Mouse (Mus musculus) embryo, embryonic 10.5 days (tissue): ENCODE measurements around the gene Pld4.
A peak's percentile ranks its signal among the peaks of the same experiment; 100 is the strongest.

Experiments used
- DNase-seq: peaks from one replicate; pipeline ENCODE4 v3.0.0-alpha.2; 2015; ENCODE audit warnings: low spot score

Gene Pld4

GRCm38 (mm10) chr12:112738281-112739022 lies 22.0 kb upstream of the Pld4 start:
- no peak for DNase-seq

DNA sequence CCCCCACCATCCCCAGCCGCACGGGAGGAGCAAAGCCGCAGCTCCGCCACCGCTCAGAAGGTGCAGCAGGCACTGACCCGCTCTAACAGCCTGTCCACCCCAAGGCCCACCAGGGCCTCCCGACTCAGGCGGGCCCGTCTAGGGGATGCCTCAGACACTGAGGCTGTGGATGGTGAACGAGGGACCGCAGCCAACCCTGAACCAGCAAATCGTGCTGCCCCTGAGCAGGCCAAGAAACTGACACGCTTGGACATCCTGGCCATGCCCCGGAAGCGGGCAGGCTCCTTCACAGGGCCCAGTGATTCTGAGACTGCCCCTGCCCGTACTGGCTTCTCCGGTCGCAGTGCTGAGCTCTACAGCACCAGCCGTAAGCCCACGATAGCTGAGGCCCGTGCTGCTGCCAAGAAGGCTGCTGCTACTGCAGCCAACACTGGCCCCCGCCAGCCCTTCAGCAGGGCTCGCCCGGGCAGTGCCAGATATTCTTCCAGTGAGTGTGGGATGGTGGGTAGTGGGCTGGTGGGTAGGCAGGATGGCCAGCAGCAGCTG lies 21.4 kb upstream of the Pld4 start:
- no peak for DNase-seq

GRCm38 (mm10) chr12:112742768-112743167 lies 17.7 kb upstream of the Pld4 start:
- DNase-seq: no peak

- peak; percentile 87 for DNase-seq
Measured at GRCm38 (mm10) chr12:112743168-112743975, 17.1 kb upstream of the Pld4 start.

DNA sequence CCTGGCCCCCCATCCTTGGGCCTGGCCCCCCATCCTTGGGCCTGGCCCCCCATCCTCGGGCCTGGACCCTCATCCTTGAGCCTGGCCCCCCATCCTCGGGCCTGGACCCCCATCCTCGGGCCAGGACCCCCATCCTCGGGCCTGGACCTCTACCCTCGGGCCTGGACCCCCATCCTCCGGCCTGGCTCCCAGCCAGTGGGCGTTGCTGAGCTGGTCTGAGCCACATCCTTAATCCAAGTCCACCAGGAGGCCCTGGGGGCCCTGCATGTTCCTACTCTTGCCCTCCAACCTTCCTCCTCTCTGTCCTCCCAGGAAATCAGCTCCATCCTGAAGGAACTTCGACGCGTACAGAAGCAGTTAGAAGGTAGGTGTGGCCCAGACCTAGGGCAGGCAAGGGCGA lies 16.2 kb upstream of the Pld4 start:
- DNase-seq: no peak

- no peak for DNase-seq
Measured at GRCm38 (mm10) chr12:112744891-112745580, 15.4 kb upstream of the Pld4 start.

DNA sequence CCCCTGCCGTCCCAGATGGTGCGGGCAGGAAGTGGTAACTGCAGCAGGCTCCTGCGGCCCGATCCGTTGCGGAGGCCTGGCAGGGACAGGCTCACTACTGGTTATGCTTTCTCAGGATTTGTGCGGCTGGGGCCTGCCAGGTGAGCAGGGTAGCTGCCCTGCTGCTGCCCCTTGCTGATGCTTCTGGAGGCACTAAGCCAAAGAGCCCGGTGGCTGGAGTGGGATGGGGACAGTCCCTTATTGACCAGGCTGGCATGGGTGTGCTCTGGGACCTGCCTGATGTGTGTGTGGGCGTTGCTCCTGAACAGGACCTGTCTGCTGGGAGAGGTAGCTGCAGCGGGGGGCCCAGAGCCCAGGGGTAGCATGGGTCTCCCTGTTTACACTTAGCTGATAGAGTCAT lies 14.7 kb upstream of the Pld4 start:
- DNase-seq: no peak

DNA sequence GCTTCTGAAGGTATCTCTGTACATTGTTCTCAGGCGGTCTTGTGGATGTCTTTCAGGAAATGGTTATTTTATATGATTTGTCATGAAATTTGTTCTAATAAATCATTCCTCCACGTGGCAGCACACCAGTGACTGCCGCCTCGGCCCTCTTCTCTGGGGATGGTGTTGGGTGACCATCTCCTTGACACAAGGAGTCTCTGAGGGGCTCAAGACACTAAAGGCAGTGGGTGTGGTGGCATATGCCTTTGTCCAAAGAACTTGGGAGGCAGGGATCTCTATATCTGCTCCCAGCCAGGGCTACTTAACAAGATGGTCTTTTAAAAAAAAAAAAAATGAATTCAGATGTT lies 14.0 kb upstream of the Pld4 start:
- no peak for DNase-seq

- peak; percentile 84 for DNase-seq
Measured at GRCm38 (mm10) chr12:112746808-112747605, 13.4 kb upstream of the Pld4 start.

GRCm38 (mm10) chr12:112747606-112747970 lies 12.9 kb upstream of the Pld4 start:
- no peak for DNase-seq

DNA sequence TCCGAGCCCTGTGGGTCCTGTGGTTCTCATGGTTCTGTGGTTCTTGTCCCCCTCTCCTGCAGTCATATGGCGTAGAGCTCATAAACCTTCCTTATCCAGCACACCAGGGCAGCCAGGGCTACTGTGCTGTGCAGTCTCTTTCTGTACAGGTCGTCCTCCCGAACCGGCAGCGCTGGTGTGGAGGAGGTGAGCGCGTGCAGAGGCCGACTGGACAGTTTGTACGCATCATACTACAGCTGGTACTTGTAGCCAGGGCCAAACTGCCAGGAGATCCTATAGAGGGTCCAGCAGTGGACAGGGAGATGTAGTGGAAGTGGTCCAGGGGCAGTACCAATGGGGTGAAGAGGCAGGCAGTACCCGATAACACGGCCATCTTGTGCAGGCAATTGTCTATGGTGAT lies 9.5 kb upstream of the Pld4 start:
- no peak for DNase-seq

DNA sequence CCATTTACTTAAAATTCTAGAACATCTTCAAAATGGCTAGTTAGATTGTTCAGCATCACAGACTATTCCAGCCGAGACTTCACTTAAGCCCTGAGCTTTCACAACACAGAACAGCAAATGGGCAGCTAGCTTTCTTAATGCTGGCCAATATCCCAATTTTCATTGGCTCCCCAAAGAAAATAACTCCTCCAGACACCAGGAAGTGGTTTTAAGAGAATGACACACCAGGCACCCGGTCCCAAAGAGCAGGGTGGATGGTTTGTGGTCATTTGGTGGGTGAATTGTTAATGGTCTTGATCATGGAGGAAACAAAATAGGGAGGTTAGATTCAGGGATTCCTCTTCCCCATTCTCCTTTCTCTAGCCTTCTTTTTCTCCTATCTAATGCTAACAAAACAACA lies 8.1 kb upstream of the Pld4 start:
- DNase-seq: no peak

- DNase-seq: no peak
Measured at GRCm38 (mm10) chr12:112755900-112756299, 4.6 kb upstream of the Pld4 start.

GRCm38 (mm10) chr12:112757896-112758295 lies 2.6 kb upstream of the Pld4 start:
- no peak for DNase-seq

DNA sequence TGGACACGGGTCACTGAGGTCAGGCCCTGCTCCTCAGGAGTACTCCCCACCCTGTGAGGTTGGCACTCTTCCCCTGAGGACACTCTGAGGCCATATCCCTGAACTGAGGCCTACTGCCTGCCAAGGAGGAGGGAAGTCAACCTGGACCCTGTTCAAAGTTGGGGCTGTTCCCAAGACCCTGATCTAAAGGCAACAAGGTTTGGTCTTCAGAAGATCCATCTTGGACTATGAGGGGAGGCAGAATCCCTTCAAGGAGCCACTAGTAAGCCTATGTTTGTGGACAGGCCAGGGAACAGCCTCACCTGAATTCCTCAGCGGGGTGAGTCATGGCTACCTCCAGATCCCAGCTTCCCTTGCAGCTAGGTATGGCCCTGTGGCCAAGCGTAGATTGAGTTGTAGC lies 984 bp upstream of the Pld4 start:
- DNase-seq: no peak

DNA sequence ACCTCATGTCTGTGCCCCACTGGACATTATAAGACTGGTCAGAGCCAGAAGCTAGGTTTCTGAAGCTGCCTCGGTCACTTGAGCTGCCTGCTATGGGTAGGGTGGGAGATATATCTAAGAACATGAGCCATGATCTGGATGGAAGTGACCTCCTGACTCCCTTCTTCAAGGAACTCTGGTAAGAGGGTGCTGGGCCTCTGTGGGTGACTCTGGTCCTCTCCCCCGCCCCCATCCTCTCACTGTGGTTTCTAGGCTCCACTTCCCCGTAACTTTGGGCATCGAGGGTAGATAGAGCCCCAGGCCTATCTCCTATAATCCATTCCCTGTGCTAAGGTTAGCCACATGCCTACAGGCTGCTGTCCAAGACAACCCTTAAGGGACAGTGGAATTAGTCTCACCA lies 956 bp downstream of the Pld4 start:
- DNase-seq: no peak

GRCm38 (mm10) chr12:112762018-112762417 lies 1.6 kb downstream of the Pld4 start:
- no peak for DNase-seq

- DNase-seq: no peak
Measured at GRCm38 (mm10) chr12:112763176-112763575, 2.7 kb downstream of the Pld4 start.

DNA sequence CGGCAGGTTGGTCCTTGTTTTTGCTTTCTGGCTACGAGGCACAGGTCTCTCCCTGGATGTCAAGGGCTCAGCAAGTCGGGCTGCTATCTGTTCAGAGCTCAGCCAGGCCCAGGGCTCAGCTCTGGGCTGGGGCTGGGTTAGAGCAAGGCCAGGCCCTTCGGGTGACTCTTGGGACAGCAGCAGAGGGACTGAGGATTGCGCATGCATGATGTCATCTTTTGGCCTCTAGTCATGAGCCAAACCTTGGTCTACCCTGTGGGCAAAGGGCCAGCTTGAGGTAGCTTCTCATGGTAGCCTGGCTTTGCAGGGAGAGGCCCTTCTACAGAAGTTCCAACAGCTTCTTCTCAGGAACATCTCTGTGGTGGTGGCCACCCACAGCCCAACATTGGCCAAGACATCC lies 3.7 kb downstream of the Pld4 start:
- no peak for DNase-seq

GRCm38 (mm10) chr12:112764991-112765390 lies 4.5 kb downstream of the Pld4 start:
- no peak for DNase-seq

GRCm38 (mm10) chr12:112766586-112766985 lies 6.1 kb downstream of the Pld4 start:
- DNase-seq: no peak
